Mouse (Mus musculus) heart, postnatal 25 days (tissue): ENCODE data around the gene Sept1. TPM values are rescaled to one million over a fixed set of nuclear protein-coding genes. Genes with fewer than 3 reads are reported as not detected.
A peak's percentile ranks its signal among the peaks of the same experiment; 100 is the strongest.

Source experiments
- DNase-seq: peaks from one replicate; pipeline ENCODE4 v3.0.0; 2022; ENCODE audit warnings: low spot score
- intact Hi-C: fragments of 180-260 bp; cut with DNase I; formaldehyde crosslinking; loops from one replicate; pipeline ENCODE4 v1.15.1; 2025
- total RNA-seq, 2 experiments: library from RNA; stranded (reverse); gene quantifications; 2 replicates each; pipeline ENCODE4 v1.2.3; 2021

The Sept1 gene
- total RNA-seq, 2 experiments from 2014 or later: 3.2 to 6.7 TPM

DNA sequence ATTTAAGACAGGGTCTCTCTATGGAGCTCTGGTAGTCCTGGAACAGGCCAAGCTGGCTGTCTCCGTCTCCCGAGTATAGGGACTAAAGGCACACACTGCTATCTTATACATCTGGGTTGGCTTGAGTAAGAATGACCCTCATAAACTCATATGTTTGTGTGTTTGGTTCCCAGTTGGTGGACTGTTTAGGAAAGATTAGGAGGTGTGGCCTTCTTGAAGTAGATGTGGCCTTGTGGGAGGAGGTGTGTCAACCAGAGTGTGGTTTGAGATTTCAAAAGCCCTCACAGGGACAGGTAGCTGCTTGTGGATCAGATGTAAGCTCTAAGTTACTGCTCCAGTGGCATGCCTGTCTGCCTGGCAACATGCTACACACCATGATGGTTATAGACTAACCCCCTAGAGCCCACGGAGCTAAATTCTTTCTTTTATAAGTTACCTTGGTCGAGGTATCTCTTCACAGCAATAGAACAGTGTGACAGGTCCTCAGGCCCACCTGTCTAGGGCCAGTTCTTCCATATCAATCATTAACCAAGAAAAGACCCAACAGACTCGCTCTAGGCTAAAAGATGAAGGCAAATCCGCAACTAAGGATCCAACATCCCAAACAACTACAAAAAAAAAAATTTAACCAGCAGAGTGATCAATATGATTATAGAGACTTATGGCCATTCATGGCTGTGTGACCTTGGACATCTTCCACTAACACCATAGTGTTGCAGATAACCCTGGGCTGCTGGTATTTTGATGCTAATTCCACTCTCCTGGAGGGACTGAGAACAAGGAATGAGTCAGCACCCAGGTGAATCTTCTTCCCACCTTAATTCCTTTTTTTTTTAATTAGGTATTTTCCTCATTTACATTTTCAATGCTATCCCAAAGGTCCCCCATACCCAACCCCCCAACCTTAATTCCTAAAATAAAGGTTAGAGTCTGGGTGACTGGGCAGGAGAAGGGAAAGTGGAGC is 9.1 kb downstream of the Sept1 start:
- DNase-seq: no peak
- intact Hi-C loops: loop anchor here (10.0 kb wide), 1 partner anchor 99 kb away; the partner anchor contains the start of gene Qprt

DNA sequence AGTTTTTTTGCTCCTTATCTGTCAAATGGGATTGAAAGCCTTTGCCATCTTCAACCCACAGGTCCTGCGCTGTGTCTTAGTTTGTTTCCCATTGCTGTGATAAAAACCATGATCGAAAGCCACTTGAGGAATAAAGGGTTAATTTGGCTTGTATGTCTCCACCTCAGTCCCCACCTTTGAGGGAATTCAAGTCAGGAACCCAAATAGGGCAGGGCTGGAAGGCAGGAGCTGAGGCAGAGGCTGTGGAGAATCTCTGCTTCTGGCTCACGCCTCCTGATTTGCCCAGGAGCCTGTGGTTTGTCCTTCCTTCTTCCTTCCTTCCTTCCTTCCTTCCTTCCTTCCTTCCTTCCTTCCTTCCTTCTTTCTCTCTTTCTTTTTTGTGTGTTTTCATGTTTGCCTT is 9.8 kb downstream of the Sept1 start:
- intact Hi-C loops: loop anchor here (10.0 kb wide), 1 partner anchor 98 kb away; the partner anchor contains the start of gene Qprt
- no peak for DNase-seq

DNA sequence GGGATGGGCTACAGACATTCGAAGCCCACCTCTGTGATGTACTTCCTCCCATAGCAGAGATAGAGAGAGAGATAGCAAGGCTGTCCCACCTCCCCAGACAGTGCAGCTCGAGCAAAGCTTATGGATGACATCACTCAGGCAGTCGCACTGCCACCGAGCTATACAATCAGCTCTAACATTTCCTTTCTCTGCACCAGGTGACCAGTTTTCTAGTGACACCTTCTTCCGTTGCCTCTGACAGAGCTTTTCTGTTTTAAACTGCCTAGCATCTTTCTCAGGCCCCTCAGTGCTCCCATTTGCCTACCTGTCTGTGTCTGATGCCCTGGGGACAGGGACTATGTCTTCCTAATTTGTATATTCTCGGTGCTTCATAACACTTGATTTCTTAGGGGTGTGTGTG is 12.5 kb downstream of the Sept1 start:
- intact Hi-C loops: loop anchor here (10.0 kb wide), 1 partner anchor 96 kb away; the partner anchor contains the start of gene Qprt
- no peak for DNase-seq

DNA sequence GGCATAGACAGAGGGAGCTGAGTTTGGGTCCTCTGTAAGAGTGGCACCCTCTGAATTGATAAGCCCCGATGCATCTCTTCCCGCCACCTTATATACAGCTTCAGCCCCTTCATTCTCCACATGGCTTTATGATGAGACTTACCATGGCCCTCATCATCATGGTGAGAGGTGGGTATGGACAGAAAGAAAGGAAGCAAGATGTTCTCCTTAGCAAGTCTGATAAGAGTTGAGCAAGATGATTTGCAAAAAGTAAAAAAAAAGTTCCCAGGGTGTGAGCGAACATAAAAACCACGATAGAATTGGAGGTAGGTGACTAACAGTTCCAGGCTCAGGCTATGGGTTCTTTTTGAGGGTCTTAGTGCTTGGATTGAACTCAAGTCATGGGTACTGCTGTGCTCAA is 14.3 kb downstream of the Sept1 start:
- intact Hi-C loops: no loop called here
- no peak for DNase-seq

DNA sequence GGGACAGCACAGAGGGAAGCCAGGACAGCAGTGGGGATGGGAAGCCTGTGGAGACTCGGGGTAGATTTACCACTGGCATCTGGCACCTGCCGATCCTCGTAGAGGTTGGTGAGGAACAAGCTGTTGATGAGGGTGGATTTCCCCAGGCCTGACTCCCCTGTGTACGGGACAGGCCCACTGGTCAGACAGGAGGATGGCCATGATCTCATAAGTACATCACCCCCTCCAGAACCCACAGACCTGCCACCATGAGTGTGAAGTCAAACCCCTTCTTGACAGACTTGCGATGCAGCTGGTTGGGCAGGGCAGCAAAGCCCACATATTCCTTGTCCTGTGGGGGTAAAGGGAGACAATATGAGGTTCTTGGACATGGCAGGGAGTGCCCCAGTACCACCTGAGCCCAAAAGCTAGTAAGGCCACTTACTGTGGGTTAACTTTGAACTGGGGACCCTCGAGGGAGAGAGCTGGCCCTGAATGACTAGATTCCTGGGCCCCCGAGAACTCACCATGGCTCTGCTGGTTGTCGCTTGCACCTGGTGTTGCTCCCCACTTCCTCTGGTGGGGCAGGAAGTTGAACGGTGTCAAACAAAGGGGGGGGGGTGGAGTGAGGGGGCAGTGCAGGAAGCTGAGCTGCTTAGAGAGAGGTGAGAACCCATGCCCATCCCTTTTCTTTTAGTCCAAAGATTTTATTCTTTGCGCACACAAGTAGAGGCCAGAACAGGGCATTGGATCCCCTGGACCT is 14.9 kb downstream of the Sept1 start:
- intact Hi-C loops: no loop called here
- DNase-seq: no peak

DNA sequence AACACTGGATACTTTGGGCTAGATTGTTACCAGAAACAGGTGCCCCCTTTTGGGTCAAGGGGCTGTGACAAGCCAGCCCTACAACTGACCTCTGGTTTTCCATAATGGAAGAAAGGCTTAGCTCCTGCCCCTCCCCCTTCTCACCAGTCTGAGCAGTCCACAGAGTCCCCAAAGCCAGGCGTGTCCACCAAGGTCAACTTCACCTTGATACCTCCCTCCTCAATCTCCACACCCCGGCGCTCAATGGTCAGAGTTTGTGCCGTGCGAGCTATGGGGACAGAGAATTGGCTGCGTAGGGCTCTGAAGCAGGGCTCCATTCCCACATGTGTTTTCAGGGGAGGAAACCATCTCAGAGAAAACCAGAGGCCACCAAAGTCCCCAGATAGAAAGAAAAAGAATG is 15.5 kb downstream of the Sept1 start:
- no peak for DNase-seq
- intact Hi-C loops: no loop called here

DNA sequence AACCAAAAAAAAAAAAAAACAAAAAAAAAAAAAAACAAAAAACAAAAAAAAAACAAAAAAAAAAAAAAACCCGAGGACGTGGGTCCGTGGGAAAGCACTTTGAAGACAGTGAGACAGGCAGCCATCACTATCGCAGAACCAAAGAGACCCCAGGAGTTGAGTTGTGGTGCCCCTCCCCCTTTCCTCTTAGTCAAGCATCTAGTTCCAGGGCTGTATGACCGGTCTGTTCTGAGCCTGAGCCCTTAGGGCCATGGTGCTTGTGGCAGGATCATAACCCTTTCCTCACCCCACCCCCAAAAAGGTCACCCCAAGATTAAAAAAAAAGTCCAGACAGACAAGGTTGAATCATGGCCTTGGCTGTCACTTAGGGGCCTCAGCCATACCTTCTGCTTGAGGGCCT is 16.6 kb downstream of the Sept1 start:
- no peak for DNase-seq
- intact Hi-C loops: no loop called here

DNA sequence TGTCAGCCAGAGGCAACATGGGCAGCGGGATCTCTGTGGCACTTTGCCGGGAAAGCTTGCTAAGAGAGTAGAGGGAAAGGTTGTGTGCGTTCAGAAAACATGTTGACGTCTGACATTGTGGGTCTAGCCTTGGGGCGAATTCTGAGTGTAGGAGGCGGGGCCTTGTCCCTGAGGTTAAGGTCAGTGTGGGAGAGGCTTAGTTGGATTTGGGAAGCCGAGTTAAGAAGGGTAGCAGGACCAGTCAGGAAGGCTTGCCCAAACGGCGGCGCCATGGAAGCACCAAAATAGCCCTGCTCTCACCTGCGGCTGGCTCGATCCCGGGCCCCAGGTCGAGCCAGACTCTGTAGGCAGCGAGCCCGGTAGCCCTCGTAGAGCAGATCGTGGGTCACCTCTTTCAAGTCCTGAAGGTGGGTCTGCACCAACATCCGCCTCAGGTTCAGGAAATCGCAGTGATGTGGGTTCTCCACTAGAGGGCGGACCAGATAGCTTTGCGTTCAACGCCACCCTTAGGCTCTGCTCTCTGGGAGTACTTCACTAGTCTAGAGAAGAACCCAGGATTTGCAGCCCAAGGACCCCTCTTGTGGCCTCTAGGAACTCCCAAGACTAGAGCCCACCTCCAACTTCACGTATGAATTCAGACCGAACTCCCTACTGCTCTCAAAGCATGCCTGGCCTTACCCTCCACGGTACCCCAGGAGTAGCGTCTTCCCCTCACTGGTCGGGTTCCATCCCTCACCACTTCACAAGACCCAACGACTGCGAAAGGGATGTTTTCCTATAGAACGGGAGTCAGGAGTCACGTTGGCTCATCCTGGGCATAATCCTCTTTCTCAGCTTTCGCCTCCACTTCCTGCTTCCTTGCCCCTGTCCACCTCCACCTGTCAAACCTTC is 17.7 kb downstream of the Sept1 start:
- intact Hi-C loops: loop anchor here (2.0 kb wide), 1 partner anchor 16 kb away; no protein-coding TSS in a partner anchor
- DNase-seq: peak; percentile 26

DNA sequence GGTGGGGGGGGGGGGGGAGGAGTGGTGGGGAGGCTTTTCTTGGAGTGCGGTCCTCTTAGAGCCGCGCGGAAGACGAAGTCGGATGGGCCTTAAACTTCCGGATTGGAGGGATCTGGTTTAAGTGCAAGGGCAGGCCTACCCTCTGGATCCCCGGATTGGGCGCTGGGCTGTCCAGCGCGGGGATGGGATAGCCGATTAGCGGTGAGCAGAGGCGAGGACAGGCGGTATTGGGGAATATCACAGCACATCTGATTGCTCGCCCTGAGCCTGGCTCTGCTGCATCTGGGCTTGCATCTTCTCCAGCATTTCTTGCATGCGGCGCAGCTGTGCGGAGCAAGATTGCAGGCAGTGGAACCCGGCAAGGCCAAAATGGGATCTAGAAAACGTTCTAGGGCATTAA is 18.4 kb downstream of the Sept1 start:
- intact Hi-C loops: loop anchor here (2.0 kb wide), 1 partner anchor 16 kb away; no protein-coding TSS in a partner anchor
- DNase-seq: no peak

DNA sequence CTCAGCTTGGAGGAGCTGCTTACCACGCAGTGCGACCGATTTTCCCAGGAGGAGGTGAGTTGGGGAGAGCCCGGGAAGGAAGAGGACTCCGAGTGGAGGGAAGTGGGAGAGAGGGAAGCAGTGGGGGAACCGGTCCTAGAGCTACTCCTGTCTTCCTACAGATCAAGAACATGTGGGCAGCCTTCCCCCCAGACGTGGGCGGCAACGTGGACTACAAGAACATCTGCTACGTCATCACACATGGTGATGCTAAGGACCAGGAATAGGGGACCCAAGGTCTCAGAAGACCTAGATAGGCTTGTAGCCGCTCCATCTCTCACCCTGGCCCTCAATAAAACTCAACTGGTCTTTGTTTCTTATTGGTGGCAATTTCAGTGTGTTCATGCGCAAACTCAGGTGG is 19.0 kb downstream of the Sept1 start:
- DNase-seq: no peak
- intact Hi-C loops: loop anchor here (2.0 kb wide), 1 partner anchor 17 kb away; no protein-coding TSS in a partner anchor

DNA sequence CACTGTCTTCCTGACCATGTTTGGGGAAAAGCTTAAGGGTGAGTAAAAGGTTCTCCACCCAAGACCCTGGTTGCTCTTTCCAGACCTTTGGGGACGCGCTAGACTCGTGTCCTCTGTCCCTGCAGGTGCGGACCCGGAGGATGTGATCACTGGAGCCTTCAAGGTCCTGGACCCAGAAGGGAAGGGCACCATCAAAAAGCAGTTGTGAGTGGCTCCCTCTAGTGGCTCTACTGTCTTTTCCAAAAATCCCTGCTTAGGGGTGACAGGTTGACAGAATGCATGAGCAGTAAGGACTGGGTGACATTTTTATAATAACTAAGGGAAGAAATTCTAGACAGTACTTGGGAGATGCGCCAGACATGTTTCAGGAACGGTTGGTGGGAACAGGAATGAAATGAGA is 19.4 kb downstream of the Sept1 start:
- intact Hi-C loops: no loop called here
- DNase-seq: no peak

DNA sequence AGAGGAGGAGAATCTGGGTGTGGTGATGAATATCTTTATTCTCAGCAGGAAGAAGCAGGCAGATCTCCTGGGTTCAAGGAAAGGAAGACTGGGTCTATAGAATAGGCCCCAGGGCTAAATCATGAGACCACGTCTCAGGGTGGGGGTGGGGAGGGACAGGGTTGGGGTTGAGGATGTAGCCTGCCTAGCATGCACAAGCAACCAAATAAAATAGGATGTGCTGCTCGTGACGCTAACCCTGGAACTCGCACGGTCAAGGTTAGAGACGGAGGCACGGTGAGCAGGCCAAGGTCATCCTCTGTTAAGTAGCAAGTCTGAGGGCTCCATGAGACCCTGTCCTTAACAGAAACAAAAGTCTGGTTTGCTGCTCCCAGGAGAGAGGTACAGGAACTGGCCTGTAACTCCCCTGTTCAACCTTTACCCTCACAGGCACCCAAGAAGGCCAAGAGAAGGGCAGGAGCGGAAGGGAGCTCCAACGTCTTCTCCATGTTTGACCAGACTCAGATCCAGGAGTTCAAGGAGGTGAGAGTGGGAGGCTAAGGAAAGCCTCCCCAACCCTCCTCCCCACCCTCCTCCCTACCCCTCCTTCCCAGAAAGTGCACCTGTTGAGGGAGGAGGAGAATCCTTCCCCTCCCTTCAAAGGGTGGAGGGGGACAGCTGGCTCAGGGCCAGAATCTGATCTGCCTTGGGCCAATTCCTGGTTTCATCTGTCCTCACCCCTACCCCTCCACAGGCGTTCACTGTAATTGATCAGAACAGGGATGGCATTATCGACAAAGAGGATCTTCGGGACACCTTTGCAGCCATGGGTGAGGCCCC is 20.3 kb downstream of the Sept1 start:
- intact Hi-C loops: no loop called here
- no peak for DNase-seq

DNA sequence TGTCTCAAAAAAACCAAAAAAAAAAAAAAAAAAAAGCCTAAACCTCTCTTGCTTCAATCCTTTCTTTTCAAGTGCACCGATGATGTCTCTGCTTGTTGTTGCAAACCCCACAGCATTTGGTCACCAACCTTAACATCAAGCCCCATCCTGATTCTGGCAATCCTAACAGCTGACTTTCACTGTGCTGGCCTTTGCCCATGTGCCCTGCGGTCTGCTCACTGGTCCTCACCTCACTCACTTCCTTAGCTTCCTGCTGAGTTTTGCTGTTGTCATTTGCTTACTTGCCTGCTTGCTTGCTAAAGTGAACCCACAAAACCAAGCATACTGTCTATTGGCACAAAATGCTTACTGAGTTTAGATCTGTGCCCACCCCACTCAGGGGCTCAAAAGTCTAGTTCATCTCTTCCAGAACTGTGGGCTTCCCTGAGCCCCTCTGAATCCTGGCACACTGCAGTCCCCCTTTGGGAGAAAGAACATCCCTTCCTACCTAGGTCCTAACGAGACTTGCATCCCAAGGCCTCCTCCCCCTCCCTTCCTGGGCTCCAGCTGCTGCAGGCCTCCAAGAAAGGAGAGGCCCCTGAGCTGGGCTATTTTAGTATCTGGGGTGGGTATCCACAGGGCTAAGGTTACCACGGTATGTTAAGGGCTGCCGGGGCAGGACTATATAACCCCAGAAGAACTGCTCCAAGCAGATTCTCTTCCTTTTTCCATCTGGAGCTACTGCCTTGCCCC is 21.8 kb downstream of the Sept1 start:
- intact Hi-C loops: no loop called here
- DNase-seq: no peak

DNA sequence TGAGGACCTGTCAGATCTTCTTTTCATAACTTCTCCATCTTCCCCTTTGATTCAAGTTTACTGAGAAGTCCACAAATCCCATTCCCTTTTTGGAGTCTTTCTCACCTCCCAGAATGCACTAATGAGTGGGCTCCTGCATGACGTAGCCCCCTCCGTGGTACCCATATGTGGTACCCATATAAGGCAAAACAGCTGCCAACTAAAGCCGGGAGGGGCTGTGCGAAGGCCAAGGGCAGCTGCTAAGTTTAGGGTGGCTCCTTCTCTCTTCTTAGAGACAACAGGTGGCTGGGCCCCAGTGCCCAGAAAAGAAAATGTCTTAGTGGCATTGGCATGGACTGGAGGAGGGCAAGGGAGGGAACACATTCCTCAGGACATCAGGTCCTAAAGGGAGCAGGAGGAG is 22.7 kb downstream of the Sept1 start:
- DNase-seq: no peak
- intact Hi-C loops: no loop called here

DNA sequence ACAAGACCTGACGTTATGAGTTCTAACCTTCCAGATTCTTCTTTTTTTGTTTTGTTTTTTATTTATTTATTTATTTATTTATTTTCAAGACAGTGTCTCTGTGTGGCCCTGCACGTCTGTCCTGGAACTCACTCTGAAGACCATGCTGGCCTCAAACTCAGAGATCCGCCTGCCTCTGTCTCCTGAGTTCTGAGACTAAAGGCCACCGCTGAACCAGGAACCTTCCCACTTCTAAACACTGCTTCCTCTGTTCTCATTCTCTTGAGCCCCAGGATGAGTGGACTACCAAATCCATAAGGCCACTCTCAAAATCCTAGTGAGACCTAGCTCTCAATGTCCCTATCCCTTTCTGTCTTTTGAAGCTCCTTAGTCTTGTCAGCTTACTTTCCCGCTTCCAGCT is 23.1 kb downstream of the Sept1 start:
- no peak for DNase-seq
- intact Hi-C loops: no loop called here

DNA sequence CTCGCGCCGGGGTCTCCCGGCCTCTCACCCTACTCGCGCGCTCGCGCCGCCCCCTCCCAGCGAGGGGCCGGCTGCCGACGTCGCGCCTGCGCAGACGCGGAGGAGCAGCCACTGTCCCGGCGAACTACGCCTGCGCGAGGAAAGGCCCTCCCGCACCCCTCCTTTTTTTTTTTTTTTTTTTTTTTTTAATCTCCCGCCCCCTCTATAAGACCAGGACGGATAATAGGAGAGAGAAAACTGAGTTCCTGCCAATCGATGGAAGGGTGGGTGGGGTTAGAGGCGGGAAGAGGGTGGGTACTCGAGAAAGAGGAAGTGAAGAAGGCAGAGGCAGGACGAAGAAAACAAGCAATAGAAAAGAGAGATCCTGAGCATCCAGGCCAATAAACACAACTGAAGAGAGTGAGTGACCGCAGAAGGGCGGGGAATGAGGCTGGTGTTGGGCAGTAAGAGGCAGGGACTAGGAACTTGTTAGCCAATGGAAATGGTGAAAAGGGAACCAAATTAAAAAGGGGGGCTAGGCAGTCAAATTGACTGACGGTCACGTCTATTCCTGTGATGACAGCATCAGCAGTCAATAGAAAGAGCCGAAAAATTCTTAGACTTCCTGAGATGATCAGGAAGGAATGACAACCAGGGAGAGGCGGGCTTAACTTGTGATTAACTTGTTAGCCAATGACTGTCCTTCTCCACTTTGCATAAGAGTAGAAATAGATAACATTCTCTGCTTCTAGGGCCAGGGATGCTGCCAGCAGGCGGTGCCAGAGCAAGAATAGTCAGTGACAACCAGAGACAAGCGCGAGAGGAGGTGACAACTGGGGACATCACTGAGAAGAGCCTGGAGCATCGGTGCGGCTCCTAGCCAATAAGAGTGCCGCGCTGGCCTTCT is 24.1 kb downstream of the Sept1 start, which contains the start of gene Mylpf:
Mylpf (plus strand) TSS at position 338 of the 886 bp plus-strand sequence.
- intact Hi-C loops: no loop called here
- DNase-seq: peak; percentile 94

DNA sequence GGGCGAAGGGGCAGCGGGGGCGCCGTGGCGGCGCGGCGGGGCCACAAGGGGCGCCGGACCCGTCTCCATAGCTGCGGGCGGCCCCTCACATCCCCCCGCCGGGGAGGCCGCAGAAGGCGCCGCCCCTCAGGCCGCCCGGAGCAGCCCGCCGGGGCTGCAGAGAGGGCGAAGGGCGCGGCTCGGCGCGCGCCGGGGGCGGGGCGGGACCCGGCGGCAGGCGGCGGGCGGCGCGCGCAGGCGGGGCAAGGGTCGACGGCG is 24.7 kb downstream of the Sept1 start, which contains the start of gene Tbc1d10b:
Tbc1d10b (minus strand) TSS at position 174 of the 258 bp plus-strand sequence.
- intact Hi-C loops: no loop called here
- DNase-seq: no peak
